Mouse (Mus musculus) ovary, adult 10 weeks (tissue): Measurements from ENCODE around the gene Stard13. TPM values are rescaled to one million over a fixed set of nuclear protein-coding genes. Genes with fewer than 3 reads are reported as not detected.

ENCODE experiments used
- polyA plus RNA-seq: library from polyadenylated mRNA; stranded (reverse); fragments of 350-450 nt; fragmentation: Illumina TruSeq; extraction: RNeasy Lipid Tissue Mini Kit (QIAGEN cat#74804); gene quantifications from one replicate; pipeline ENCODE4 v1.2.3, GENCODE M21; 2014

Gene Stard13
- polyA plus RNA-seq = 15.4 TPM

GRCm38 (mm10) chr5:151233400-151234031 is at the start of gene Stard13:
Stard13 (minus strand) TSS chr5:151233836.

Other genes with a start within 250 kb of the Stard13 start
- not detected for gene Gm42906, start 194.3 kb upstream of the Stard13 start, polyA plus RNA-seq